Mouse (Mus musculus) liver, adult 2 months (tissue): ENCODE data around the gene Ccdc117. TPM values are rescaled to one million over a fixed set of nuclear protein-coding genes. Genes with fewer than 3 reads are reported as not detected.
"Not testable (repeated sequence)": the region's sequence is repeated elsewhere in the genome, so short reads cannot be mapped to it uniquely, and the experiment has no call there.

ENCODE experiments used
- DNase-seq: peaks from one replicate; pipeline ENCODE4 v3.0.0-alpha.2; 2011; ENCODE audit warnings: low read depth, low spot score; ENCODE audit errors: extremely low read depth
- H3K27ac ChIP-seq: fragments of 200-500 bp; replicated peaks from 2 replicates; pipeline ENCODE4 v1.5.1; 2012; ENCODE audit warnings: low read depth, mild to moderate bottlenecking, control low read depth, inconsistent platforms, low read length; ENCODE audit not compliant: insufficient read depth
- H3K27me3 ChIP-seq: fragments of 200-500 bp; 2 replicates; pipeline ENCODE4 v1.6.1; 2012; ENCODE audit warnings: mild to moderate bottlenecking, moderate library complexity, low read length, inconsistent platforms; ENCODE audit not compliant: control insufficient read depth, insufficient read depth
- H3K36me3 ChIP-seq: fragments of 200-500 bp; 2 replicates; pipeline ENCODE4 v1.6.1; 2012; ENCODE audit warnings: low read length, inconsistent platforms; ENCODE audit not compliant: control insufficient read depth, insufficient read depth
- H3K4me1 ChIP-seq: fragments of 200-500 bp; 2 replicates; pipeline ENCODE4 v1.6.1; 2011; ENCODE audit warnings: low read length; ENCODE audit not compliant: control insufficient read depth, insufficient read depth
- H3K4me3 ChIP-seq: fragments of 200-500 bp; 2 replicates; pipeline ENCODE4 v1.5.1; 2011; ENCODE audit warnings: low read depth, mild to moderate bottlenecking, control low read depth, low read length, moderate library complexity; ENCODE audit not compliant: insufficient read depth
- H3K79me2 ChIP-seq: fragments of 200-500 bp; 2 replicates; pipeline ENCODE4 v1.6.1; 2012; ENCODE audit warnings: inconsistent platforms, mild to moderate bottlenecking, low read length, moderate library complexity; ENCODE audit not compliant: control insufficient read depth, insufficient read depth
- H3K9ac ChIP-seq: fragments of 200-500 bp; 2 replicates; pipeline ENCODE4 v1.6.1; 2012; ENCODE audit warnings: low read depth, mild to moderate bottlenecking, control low read depth, inconsistent platforms, low read length
- CTCF ChIP-seq: fragments of 200-500 bp; IDR thresholded peaks from 2 replicates; pipeline ENCODE4 v1.5.1; 2011; ENCODE audit warnings: low read depth, low read length, control low read depth
- POLR2A ChIP-seq: fragments of 200-500 bp; IDR thresholded peaks from 2 replicates; pipeline ENCODE4 v1.6.1; 2011; ENCODE audit warnings: low read length, control low read depth; ENCODE audit not compliant: insufficient read depth; ENCODE audit errors: extremely low read depth
- WGBS: fragments of 180-500 bp; shearing (Covaris S2); methylation state at CpG from one replicate; pipeline ENCODE4 v1.1.7; 2018; 5-methylcytosine and 5-hydroxymethylcytosine counted together
- polyA plus RNA-seq: library from polyadenylated mRNA; depleted of rRNA; stranded (reverse); fragments of >200 nt; gene quantifications from 2 replicates; pipeline ENCODE4 v1.2.3, GENCODE M21; 2012
- total RNA-seq: library from RNA; depleted of rRNA; stranded (reverse); fragments of >200 nt; gene quantifications from 2 replicates; pipeline ENCODE4 v1.2.3, GENCODE M21; 2014

Gene Ccdc117
- total and polyA plus RNA-seq, 2 experiments, result 5.2 to 15.3 TPM

- H3K4me3 ChIP-seq, result no peak overlapping the region
- no peak for DNase-seq
- H3K9ac ChIP-seq, result no peak overlapping the region
- H3K36me3 ChIP-seq, result no peaks in the 10 kb centered on the region
- TF ChIP-seq POLR2A (no peak), CTCF (no peak)
- 84% methylated on average over 1 of the region's 1 CpGs for WGBS
- no peaks in the 10 kb centered on the region for H3K4me1 ChIP-seq
- H3K27me3 ChIP-seq, result no peaks in the 10 kb centered on the region
- H3K79me2 ChIP-seq, result no peaks in the 10 kb centered on the region
- H3K27ac ChIP-seq, result no peak overlapping the region
These were observed 9.9 kb upstream of the Ccdc117 start for GRCm38 (mm10) chr11:5551931-5552330.

- H3K4me1 ChIP-seq, result no peaks in the 10 kb centered on the region
- 89% methylated on average over 5 of the region's 5 CpGs for WGBS
- H3K27me3 ChIP-seq, result no peaks in the 10 kb centered on the region
- TF ChIP-seq POLR2A (no peak), CTCF (no peak)
- no peaks in the 10 kb centered on the region for H3K79me2 ChIP-seq
- H3K36me3 ChIP-seq, result no peaks in the 10 kb centered on the region
- no peak overlapping the region for H3K27ac ChIP-seq
- H3K9ac ChIP-seq, result no peak overlapping the region
- no peak for DNase-seq
- H3K4me3 ChIP-seq, result no peak overlapping the region
These were observed 9.4 kb upstream of the Ccdc117 start for GRCm38 (mm10) chr11:5551430-5551829.

GRCm38 (mm10) chr11:5546693-5547092 lies 4.7 kb upstream of the Ccdc117 start:
- Histone ChIP-seq H3K27ac (no peak overlapping the region), H3K27me3 (no peaks in the 10 kb centered on the region), H3K4me1 (no peaks in the 10 kb centered on the region), H3K9ac (no peak overlapping the region), H3K36me3 (no peaks in the 10 kb centered on the region), H3K79me2 (peaks cover 2% of the 10 kb centered on the region), H3K4me3 (no peak overlapping the region)
- no peak for DNase-seq
- 82% methylated on average over 3 of the region's 3 CpGs for WGBS
- TF ChIP-seq CTCF (no peak), POLR2A (no peak)

- H3K4me1 ChIP-seq, result peaks cover 6% of the 10 kb centered on the region
- H3K9ac ChIP-seq, result no peak overlapping the region
- DNase-seq, result no peak
- no peak overlapping the region for H3K27ac ChIP-seq
- no peaks in the 10 kb centered on the region for H3K36me3 ChIP-seq
- H3K27me3 ChIP-seq, result no peaks in the 10 kb centered on the region
- peaks cover 14% of the 10 kb centered on the region for H3K79me2 ChIP-seq
- TF ChIP-seq CTCF, result no peak
- no peak for TF ChIP-seq POLR2A
- no peak overlapping the region for H3K4me3 ChIP-seq
- 85% methylated on average over 4 of the region's 4 CpGs for WGBS
These were observed 3.5 kb upstream of the Ccdc117 start for GRCm38 (mm10) chr11:5545457-5545856.

GRCm38 (mm10) chr11:5544709-5545108 lies 2.7 kb upstream of the Ccdc117 start:
- not testable (repeated sequence) for H3K9ac ChIP-seq, H3K4me3 ChIP-seq, H3K27me3 ChIP-seq, H3K4me1 ChIP-seq, H3K36me3 ChIP-seq, H3K27ac ChIP-seq, DNase-seq
- peaks cover 18% of the 10 kb centered on the region for H3K79me2 ChIP-seq
- WGBS, result 91% methylated on average over 1 of the region's 1 CpGs

- TF ChIP-seq CTCF (no peak), POLR2A (no peak)
- no peak overlapping the region for H3K27ac ChIP-seq
- H3K79me2 ChIP-seq, result peaks cover 24% of the 10 kb centered on the region
- no peaks in the 10 kb centered on the region for H3K27me3 ChIP-seq
- 90% methylated on average over 1 of the region's 1 CpGs for WGBS
- H3K4me3 ChIP-seq, result no peak overlapping the region
- no peak for DNase-seq
- H3K4me1 ChIP-seq, result peaks cover 13% of the 10 kb centered on the region
- H3K36me3 ChIP-seq, result peaks cover 7% of the 10 kb centered on the region
- H3K9ac ChIP-seq, result no peak overlapping the region
These were observed 1.3 kb upstream of the Ccdc117 start for GRCm38 (mm10) chr11:5543281-5543680.
